Mouse (Mus musculus) urinary bladder, adult 18-20 months (tissue): ENCODE measurements at regions not wholly inside any gene's neighbourhood (a gene's known extent, or its start where the extent isn't known, plus 50 kb on each side); places are given as distances from the start of the nearest gene placed in this dataset.

Experiments
- DNase-seq, 2 experiments: peaks; one replicate each; pipeline ENCODE4 v3.0.0; 2022; ENCODE audit warnings: low spot score in 2 of 2, mixed read lengths in 2 of 2

GRCm38 (mm10) chr4:8374737-8375489 lies 136.1 kb upstream of the Car8 start:
- DNase-seq = no peak

- DNase-seq = no peak
These were observed 135.2 kb upstream of the Car8 start for GRCm38 (mm10) chr4:8374061-8374460.

- DNase-seq = no peak
These were observed 133.2 kb upstream of the Car8 start for GRCm38 (mm10) chr4:8372069-8372468.

GRCm38 (mm10) chr4:8370786-8371185 lies 131.9 kb upstream of the Car8 start:
- no peak for DNase-seq

GRCm38 (mm10) chr4:8367487-8368276 lies 128.8 kb upstream of the Car8 start:
- peak in 1 of 2 experiments; percentile 9 for DNase-seq

- DNase-seq = no peak
These were observed 128.1 kb upstream of the Car8 start for GRCm38 (mm10) chr4:8366978-8367377.

GRCm38 (mm10) chr4:8362409-8362808 lies 123.6 kb upstream of the Car8 start:
- no peak for DNase-seq

- DNase-seq = no peak
These were observed 123.1 kb upstream of the Car8 start for GRCm38 (mm10) chr4:8361931-8362330.

GRCm38 (mm10) chr4:8361305-8361704 lies 122.5 kb upstream of the Car8 start:
- no peak for DNase-seq

GRCm38 (mm10) chr4:8357443-8357842 lies 118.6 kb upstream of the Car8 start:
- DNase-seq = no peak

GRCm38 (mm10) chr4:8341928-8342327 lies 103.1 kb upstream of the Car8 start:
- no peak for DNase-seq

- no peak for DNase-seq
These were observed 70.6 kb upstream of the Car8 start for GRCm38 (mm10) chr4:8309241-8309987.

GRCm38 (mm10) chr4:8292563-8292962 lies 53.7 kb upstream of the Car8 start:
- DNase-seq = no peak

- no peak for DNase-seq
These were observed 53.0 kb upstream of the Car8 start for GRCm38 (mm10) chr4:8291528-8292492.

- no peak for DNase-seq
These were observed 51.1 kb upstream of the Car8 start for GRCm38 (mm10) chr4:8289901-8290300.
